Mouse (Mus musculus): ENCODE results near the gene Oit3. TPM values are rescaled to one million over a fixed set of nuclear protein-coding genes. Genes with fewer than 3 reads are reported as not detected.

Oit3 gene
- polyA plus RNA-seq, 1 experiment from 2014 or later, result 1.7 TPM

GRCm38 (mm10) chr10:59438651-59439050, 2.9 kb downstream of the Oit3 start:
- TF ChIP-seq CTCF (IDR thresholded peaks at IDR 0.05; ENCODE audit: low read depth), result no peak
- no peak for ATAC-seq (replicated peaks; ENCODE audit: low FRiP score, low read depth)
- DNase-seq (ENCODE audit: low spot score), result no peak
- Histone ChIP-seq H3K36me3 (ENCODE audit: insufficient read depth, low read length) (no peaks in the 10 kb centered on the region), H3K9ac (ENCODE audit: low read depth, low read length) (no peak overlapping the region), H3K27ac (no peak overlapping the region), H3K4me1 (replicated peaks; ENCODE audit: insufficient read depth, low read length) (no peaks in the 10 kb centered on the region), H3K4me3 (replicated peaks; ENCODE audit: low read depth, low read length) (no peak overlapping the region), H3K9me3 (replicated peaks; ENCODE audit: low read length) (no peaks in the 10 kb centered on the region), H3K27me3 (ENCODE audit: insufficient read depth, low read length) (no peaks in the 10 kb centered on the region), H3K4me2 (ENCODE audit: low read length) (no peak overlapping the region)
- 96% methylated on average over 12 of the region's 12 CpGs for WGBS

- Histone ChIP-seq H3K4me2 (ENCODE audit: low read length) (no peak overlapping the region), H3K4me1 (replicated peaks; ENCODE audit: insufficient read depth, low read length) (0 out of 2 replicates have a peak, but pooled peaks cover under 1% of the 10 kb centered on the region), H3K9me3 (replicated peaks; ENCODE audit: low read length) (no peaks in the 10 kb centered on the region), H3K27me3 (ENCODE audit: insufficient read depth, low read length) (no peaks in the 10 kb centered on the region), H3K4me3 (replicated peaks; ENCODE audit: low read depth, low read length) (no peak overlapping the region), H3K36me3 (ENCODE audit: insufficient read depth, low read length) (no peaks in the 10 kb centered on the region), H3K9ac (ENCODE audit: low read depth, low read length) (no peak overlapping the region), H3K27ac (no peak overlapping the region)
- 95% methylated on average over 18 of the region's 18 CpGs for WGBS
- DNase-seq (ENCODE audit: low spot score), result no peak
- no peak for TF ChIP-seq CTCF (IDR thresholded peaks at IDR 0.05; ENCODE audit: low read depth)
- ATAC-seq (replicated peaks; ENCODE audit: low FRiP score, low read depth), result no peak
These were observed 5.8 kb downstream of the Oit3 start for GRCm38 (mm10) chr10:59435746-59436145.

GRCm38 (mm10) chr10:59430701-59431218, 10.8 kb downstream of the Oit3 start:
- DNase-seq (ENCODE audit: low spot score), result no peak
- no peak for ATAC-seq (replicated peaks; ENCODE audit: low FRiP score, low read depth)

GRCm38 (mm10) chr10:59429448-59430135, 12.0 kb downstream of the Oit3 start:
- Histone ChIP-seq H3K9me3 (replicated peaks; ENCODE audit: low read length) (no peaks in the 10 kb centered on the region), H3K27me3 (ENCODE audit: insufficient read depth, low read length) (no peaks in the 10 kb centered on the region), H3K4me1 (replicated peaks; ENCODE audit: insufficient read depth, low read length) (0 out of 2 replicates have a peak, but pooled peaks cover 11% of the 10 kb centered on the region), H3K9ac (ENCODE audit: low read depth, low read length) (no peak overlapping the region), H3K4me3 (replicated peaks; ENCODE audit: low read depth, low read length) (no peak overlapping the region), H3K36me3 (ENCODE audit: insufficient read depth, low read length) (no peaks in the 10 kb centered on the region), H3K4me2 (ENCODE audit: low read length) (no peak overlapping the region), H3K27ac (no peak overlapping the region)
- WGBS, result 53% methylated on average over 16 of the region's 16 CpGs
- TF ChIP-seq CTCF (IDR thresholded peaks at IDR 0.05; ENCODE audit: low read depth), result no peak
- ATAC-seq (replicated peaks; ENCODE audit: low FRiP score, low read depth) (no peak), DNase-seq (ENCODE audit: low spot score) (peak; percentile 56)

More at GRCm38 (mm10) chr10:59430701-59431218, 10.8 kb downstream of the Oit3 start:
- H3K27ac ChIP-seq, result no peak overlapping the region
- WGBS, result 55% methylated on average over 6 of the region's 6 CpGs
- no peak overlapping the region for H3K9ac ChIP-seq (ENCODE audit: low read depth, low read length)
- no peaks in the 10 kb centered on the region for H3K27me3 ChIP-seq (ENCODE audit: insufficient read depth, low read length)
- H3K36me3 ChIP-seq (ENCODE audit: insufficient read depth, low read length), result no peaks in the 10 kb centered on the region
- 0 out of 2 replicates have a peak, but pooled peaks cover 7% of the 10 kb centered on the region for H3K4me1 ChIP-seq (replicated peaks; ENCODE audit: insufficient read depth, low read length)
- H3K4me2 ChIP-seq (ENCODE audit: low read length), result no peak overlapping the region
- H3K9me3 ChIP-seq (replicated peaks; ENCODE audit: low read length), result no peaks in the 10 kb centered on the region
- no peak overlapping the region for H3K4me3 ChIP-seq (replicated peaks; ENCODE audit: low read depth, low read length)
- TF ChIP-seq CTCF (IDR thresholded peaks at IDR 0.05; ENCODE audit: low read depth), result no peak

GRCm38 (mm10) chr10:59426371-59426770, 15.2 kb downstream of the Oit3 start:
- H3K9me3 ChIP-seq (replicated peaks; ENCODE audit: low read length), result no peaks in the 10 kb centered on the region
- no peak for ATAC-seq (replicated peaks; ENCODE audit: low FRiP score, low read depth)
- no peaks in the 10 kb centered on the region for H3K27me3 ChIP-seq (ENCODE audit: insufficient read depth, low read length)
- no peaks in the 10 kb centered on the region for H3K36me3 ChIP-seq (ENCODE audit: insufficient read depth, low read length)
- no peak overlapping the region for H3K27ac ChIP-seq
- 0 out of 2 replicates have a peak, but pooled peaks cover 11% of the 10 kb centered on the region for H3K4me1 ChIP-seq (replicated peaks; ENCODE audit: insufficient read depth, low read length)
- H3K4me2 ChIP-seq (ENCODE audit: low read length), result no peak overlapping the region
- DNase-seq (ENCODE audit: low spot score), result peak; percentile 63
- no peak overlapping the region for H3K9ac ChIP-seq (ENCODE audit: low read depth, low read length)
- no peak for TF ChIP-seq CTCF (IDR thresholded peaks at IDR 0.05; ENCODE audit: low read depth)
- H3K4me3 ChIP-seq (replicated peaks; ENCODE audit: low read depth, low read length), result no peak overlapping the region
- WGBS, result 34% methylated on average over 4 of the region's 4 CpGs

- H3K27me3 ChIP-seq (ENCODE audit: insufficient read depth, low read length), result no peaks in the 10 kb centered on the region
- no peak overlapping the region for H3K4me2 ChIP-seq (ENCODE audit: low read length)
- H3K4me1 ChIP-seq (replicated peaks; ENCODE audit: insufficient read depth, low read length), result 0 out of 2 replicates have a peak, but pooled peaks cover 8% of the 10 kb centered on the region
- no peaks in the 10 kb centered on the region for H3K36me3 ChIP-seq (ENCODE audit: insufficient read depth, low read length)
- 72% methylated on average over 7 of the region's 7 CpGs for WGBS
- no peak overlapping the region for H3K4me3 ChIP-seq (replicated peaks; ENCODE audit: low read depth, low read length)
- H3K9me3 ChIP-seq (replicated peaks; ENCODE audit: low read length), result no peaks in the 10 kb centered on the region
- H3K9ac ChIP-seq (ENCODE audit: low read depth, low read length), result no peak overlapping the region
- peak overlapping the region; percentile 28; the same call in 1 of the 2 replicates for H3K27ac ChIP-seq
- DNase-seq (ENCODE audit: low spot score), result no peak
- ATAC-seq (replicated peaks; ENCODE audit: low FRiP score, low read depth), result no peak
- TF ChIP-seq CTCF (IDR thresholded peaks at IDR 0.05; ENCODE audit: low read depth), result no peak
These were observed 16.2 kb downstream of the Oit3 start for GRCm38 (mm10) chr10:59425369-59425768.

Data from kidney, postnatal 0 days (tissue).